Mouse (Mus musculus): ENCODE data around the gene Map2.

Map2 gene

GRCm38 (mm10) chr1:66175041-66175665 lies at the start of gene Map2:
TSS of gene Map2 (plus strand) at chr1:66175273.
- in situ Hi-C loops (cut with MboI, MseI), result loop anchor here (5.0 kb wide), 1 partner anchor 107 kb away; no protein-coding TSS in a partner anchor

- in situ Hi-C loops (cut with MboI, MseI), result no loop called here
Observed at GRCm38 (mm10) chr1:66133014-66133413, 42.1 kb upstream of the Map2 start.

DNA sequence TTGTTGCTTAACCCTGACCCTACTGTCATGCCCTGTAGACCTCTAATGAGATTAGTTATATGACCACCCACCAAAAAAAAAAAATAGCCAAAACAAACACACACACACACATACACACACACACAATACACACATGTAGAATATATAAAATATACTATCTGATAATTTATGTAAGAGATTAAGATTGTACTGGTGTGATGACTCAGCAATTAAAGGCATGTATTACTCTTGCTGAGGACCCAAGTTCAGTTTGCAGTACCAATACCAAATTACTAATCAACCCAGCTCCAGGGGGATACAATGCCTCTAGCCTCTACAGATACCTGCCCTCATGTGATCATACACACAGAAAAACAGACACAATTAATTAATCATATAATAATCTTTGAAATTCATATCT lies 39.7 kb upstream of the Map2 start:
- in situ Hi-C loops (cut with MboI, MseI), result no loop called here

DNA sequence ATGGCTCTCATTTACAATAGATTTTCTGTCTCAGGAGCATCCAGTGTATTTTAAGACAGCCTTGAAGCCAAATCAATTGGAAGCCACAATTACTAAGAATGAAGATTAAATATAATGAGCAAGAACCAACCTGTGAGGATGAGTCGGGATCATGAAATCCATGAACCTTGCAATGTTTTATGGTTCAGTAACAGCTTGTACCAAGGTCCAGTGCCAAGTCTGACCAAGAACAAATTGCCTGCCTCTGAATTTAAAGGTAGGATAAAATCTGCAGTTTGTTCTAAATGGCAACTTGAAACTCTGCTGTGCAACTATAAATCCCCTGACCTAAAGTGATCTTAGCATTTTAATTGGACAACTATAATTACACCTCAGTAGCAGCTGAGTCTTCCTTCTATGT lies 34.4 kb upstream of the Map2 start:
- in situ Hi-C loops (cut with MboI, MseI), result no loop called here

DNA sequence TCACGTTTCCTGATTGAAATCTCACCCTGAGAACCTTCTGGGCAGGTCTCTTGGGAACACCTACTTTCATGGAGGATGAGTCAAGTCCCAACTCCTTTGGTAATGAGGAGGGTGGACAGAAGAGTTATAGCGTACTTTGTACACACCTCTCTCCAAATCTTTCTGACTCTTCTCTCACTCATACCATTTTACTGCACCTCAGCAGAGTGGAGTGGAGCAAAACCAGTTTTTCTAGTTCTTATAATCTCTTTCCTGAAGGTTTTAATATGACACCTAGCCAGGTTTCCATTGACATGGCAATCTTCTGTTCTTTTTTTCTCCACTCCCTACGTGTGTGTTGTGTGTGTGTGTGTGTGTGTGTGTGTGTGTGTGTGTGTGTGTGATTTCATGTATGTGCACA lies 29.9 kb upstream of the Map2 start:
- in situ Hi-C loops (cut with MboI, MseI), result no loop called here

GRCm38 (mm10) chr1:66148825-66149514 lies 26.1 kb upstream of the Map2 start:
- in situ Hi-C loops (cut with MboI, MseI), result no loop called here

- in situ Hi-C loops (cut with MboI, MseI), result no loop called here
Observed at GRCm38 (mm10) chr1:66150806-66151205, 24.3 kb upstream of the Map2 start.

DNA sequence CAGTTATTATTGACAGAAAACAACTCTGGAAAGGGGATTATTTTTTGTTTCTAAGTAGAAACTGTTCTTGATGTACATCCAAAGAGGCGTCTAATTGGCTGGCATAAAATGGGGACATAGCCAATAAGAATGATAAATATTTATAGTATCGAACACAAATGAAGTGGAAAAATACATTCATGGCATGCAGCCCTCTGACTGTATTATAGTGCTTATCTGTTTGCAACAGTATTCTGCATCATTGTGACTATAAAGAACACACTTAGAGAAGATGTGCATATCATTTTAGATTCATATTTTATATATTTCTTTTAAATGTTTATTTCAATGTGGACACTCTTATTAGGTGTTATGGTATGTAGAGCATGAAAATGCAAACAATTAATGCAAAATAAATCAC lies 17.9 kb upstream of the Map2 start:
- in situ Hi-C loops (cut with MboI, MseI), result no loop called here

GRCm38 (mm10) chr1:66157589-66157988 lies 17.5 kb upstream of the Map2 start:
- in situ Hi-C loops (cut with MboI, MseI), result no loop called here

DNA sequence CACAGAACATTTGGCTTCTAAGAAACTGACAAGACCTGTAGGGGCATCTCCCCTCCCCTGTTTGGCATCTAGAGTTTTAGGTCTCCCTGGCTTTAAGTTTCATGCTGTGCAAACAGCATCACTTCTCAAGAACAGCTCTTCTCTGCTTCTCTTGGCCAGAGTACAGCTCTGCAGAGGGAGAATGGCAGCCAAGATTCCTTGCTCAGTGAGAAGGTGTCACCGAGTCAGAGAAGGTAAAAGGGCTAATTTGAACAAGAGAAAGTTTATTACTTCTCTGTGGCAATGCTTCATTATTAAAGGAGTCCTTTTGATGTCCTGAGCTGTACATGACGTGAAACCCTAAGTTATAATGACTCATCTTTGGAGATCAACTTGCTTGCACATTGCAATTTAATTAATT lies 10.4 kb upstream of the Map2 start:
- in situ Hi-C loops (cut with MboI, MseI), result no loop called here

- in situ Hi-C loops (cut with MboI, MseI), result no loop called here
Observed at GRCm38 (mm10) chr1:66168722-66169121, 6.4 kb upstream of the Map2 start.

GRCm38 (mm10) chr1:66172127-66172526 lies 2.9 kb upstream of the Map2 start:
- in situ Hi-C loops (cut with MboI, MseI), result no loop called here

GRCm38 (mm10) chr1:66173630-66174029 lies 1.4 kb upstream of the Map2 start:
- in situ Hi-C loops (cut with MboI, MseI), result no loop called here

- in situ Hi-C loops (cut with MboI, MseI), result loop anchor here (5.0 kb wide), 1 partner anchor 106 kb away; no protein-coding TSS in a partner anchor
Observed at GRCm38 (mm10) chr1:66176012-66176837, 1.2 kb downstream of the Map2 start.

DNA sequence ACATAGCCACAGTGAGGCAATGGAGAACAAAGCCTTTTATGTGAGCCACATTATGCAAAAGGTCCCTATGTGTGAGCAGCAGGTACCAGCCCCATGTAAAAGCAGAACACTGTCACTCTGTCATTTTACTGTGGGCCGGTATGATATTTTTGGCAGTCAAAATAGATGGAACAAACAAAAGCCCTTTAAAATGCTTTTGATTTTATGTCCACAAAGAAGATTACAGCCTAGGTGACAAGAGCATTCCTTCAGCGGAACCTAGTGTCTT lies 1.7 kb downstream of the Map2 start:
- in situ Hi-C loops (cut with MboI, MseI), result loop anchor here (5.0 kb wide), 1 partner anchor 106 kb away; no protein-coding TSS in a partner anchor

DNA sequence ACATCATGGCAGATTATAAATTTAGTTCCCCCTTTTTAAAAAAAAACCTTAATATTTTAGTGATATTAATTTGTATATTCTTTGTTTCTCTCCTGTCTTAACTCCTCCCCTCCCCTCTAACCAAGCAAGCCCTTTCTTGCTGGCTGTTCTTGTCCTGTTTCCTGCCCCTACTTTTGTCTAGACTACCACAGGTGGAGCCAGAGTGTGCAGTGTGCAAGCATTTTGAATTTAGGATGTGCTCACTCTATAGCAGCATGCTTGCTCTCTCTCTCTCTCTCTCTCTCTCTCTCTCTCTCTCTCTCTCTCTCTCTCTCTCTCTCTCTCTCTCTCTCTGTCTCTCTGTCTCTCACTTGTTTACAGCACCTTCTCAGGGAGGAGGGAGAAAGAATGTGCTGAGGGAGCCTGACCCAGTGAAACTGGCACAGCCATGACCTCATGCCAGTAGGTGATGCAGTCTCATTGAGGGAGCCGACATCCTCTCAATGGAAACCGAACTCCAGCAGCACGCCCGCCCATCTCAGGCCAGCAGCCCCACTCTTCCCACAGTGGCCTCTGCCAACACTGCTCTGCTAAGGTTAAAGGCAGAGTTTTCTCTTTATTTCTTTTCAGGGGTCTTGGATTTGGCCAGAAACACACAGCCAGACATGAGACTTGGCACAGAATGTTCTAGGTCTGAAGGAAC lies 2.6 kb downstream of the Map2 start:
- in situ Hi-C loops (cut with MboI, MseI), result loop anchor here (5.0 kb wide), 1 partner anchor 105 kb away; no protein-coding TSS in a partner anchor

DNA sequence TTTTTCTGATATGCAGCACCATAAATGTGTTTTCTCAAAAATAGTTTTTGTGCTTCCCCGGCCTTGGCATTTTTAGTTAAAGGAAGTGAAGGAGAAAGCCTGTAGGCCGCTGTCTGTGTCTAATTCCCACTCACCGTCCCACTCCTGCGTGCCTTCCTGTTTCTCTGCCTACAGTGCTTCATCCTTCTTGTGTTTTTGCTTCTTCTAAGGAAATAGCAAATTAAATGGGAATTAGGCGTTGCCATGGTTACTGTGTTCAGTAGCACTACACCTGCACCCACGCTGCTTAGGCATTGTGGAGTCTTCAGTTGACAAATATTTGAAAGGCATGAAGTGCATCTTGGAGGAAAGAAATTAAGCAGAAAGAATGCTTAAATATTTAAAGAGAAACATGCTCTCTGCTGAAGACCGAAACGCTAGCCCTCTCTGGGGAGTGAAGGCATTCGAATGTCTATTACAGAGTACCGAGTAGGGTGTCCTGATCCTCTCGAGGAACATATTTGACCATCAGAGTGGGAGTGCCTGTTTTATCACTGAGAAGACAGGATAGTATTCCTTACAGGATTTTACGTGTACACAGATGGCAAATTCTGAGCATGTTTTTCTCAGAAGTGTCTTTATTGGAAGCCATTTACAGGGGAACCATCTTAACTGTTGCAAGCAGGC lies 12.1 kb downstream of the Map2 start:
- in situ Hi-C loops (cut with MboI, MseI), result no loop called here

DNA sequence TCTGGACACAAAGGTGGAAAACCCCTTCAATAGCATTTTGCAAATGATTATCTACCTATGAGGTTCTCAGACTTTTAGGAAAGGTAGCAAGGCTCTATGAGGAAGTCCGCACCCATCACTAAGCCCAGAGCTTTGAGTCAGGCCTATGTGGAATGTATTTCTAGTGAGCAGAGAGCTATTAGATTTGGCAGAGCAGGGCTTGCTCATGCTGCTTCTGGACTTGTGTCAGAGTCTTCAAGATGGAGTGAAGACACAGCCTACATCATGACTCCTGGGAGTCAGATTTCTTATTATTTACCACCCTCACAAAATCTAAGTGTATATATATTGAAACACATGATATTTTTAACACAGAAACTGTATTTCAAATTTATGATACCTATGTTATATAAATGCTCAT lies 17.3 kb downstream of the Map2 start:
- in situ Hi-C loops (cut with MboI, MseI), result no loop called here

DNA sequence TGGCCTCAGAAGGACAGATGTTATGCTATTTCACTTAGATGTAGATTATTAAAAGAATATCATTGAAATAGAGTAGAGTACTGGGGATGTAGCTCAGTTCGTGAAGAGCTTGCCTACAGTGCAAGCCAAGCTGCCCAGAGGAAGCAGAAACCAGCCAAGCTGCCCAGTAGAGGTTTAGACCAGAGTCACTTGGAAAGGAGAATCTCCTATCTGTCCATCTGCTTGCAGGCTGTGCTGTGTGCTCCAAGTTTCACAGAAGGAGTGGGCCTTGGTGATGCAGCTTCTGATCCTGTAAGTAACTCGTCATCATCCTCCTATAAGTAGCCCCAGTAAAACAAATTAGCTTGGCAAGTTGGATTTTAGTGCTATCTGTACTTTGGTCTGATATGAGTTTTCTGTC lies 17.8 kb downstream of the Map2 start:
- in situ Hi-C loops (cut with MboI, MseI), result no loop called here

- in situ Hi-C loops (cut with MboI, MseI), result no loop called here
Observed at GRCm38 (mm10) chr1:66195040-66195726, 20.1 kb downstream of the Map2 start.

GRCm38 (mm10) chr1:66196240-66196639 lies 21.2 kb downstream of the Map2 start:
- in situ Hi-C loops (cut with MboI, MseI), result no loop called here

Measured in regulatory T cell (primary cell).